Mouse (Mus musculus): ENCODE results near the gene Acbd5.

DNA sequence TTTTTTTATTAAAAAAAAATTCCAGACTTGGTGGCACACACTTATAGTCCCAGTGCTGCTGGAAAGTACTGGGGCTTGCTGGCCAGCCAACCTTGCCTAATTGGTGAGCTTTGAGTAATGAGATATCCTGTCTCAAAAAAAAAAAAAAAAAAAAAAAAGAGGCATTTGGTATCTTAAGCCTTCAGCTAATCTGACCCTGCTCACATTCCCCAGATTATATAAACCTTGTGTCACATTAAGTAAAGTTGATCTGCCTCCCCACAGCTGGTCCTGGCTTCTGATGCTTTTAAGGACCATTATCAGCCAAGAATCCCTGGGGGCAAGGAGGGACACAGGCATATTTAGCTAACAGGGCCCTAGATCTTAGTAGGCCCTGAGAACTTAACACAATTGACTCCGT, 22.3 kb upstream of the Acbd5 start:
- TF ChIP-seq POLR2A (IDR thresholded peaks at IDR 0.05; ENCODE audit: borderline replicate concordance, extremely low read depth, low read depth, low read length) = no peak
- TF ChIP-seq CTCF (IDR thresholded peaks at IDR 0.05; ENCODE audit: insufficient read depth, low read length) = no peak
